Mouse (Mus musculus): ENCODE measurements at regions not wholly inside any gene's neighbourhood (a gene's known extent, or its start where the extent isn't known, plus 50 kb on each side); places are given as distances from the start of the nearest gene placed in this dataset.

DNA sequence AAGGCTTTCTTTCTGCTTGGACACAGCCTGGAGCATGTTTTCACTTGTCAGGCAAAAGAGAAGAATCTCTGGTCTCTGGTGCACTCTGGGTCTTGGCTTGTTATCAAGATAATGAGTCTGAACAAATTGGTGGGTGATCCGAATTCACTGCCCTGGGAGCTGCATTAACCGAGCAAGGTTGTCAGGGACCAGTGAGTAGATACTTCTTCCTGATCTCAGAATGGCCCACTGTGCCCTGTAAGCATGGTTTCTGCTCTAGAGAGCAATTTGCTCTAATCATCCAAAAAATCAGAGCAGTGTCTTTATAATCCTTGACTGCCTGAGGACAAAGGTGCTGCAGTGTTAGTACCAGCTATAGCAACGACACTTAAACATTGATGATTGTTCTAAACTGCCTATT lies 97.2 kb upstream of the 1500015O10Rik start:
- Histone ChIP-seq H3K27ac (no peak overlapping the region), H3K4me2 (no peak overlapping the region), H3K36me3 (no peaks in the 10 kb centered on the region), H3K4me3 (no peak overlapping the region), H3K9me3 (no peaks in the 10 kb centered on the region), H3K4me1 (no peaks in the 10 kb centered on the region), H3K27me3 (no peaks in the 10 kb centered on the region), H3K9ac (no peak overlapping the region)
- WGBS = 66% methylated on average over 3 of the region's 3 CpGs
- no peak for ATAC-seq (ENCODE audit: insufficient number of reproducible peaks, low FRiP score, low TSS enrichment, low read depth)

DNA sequence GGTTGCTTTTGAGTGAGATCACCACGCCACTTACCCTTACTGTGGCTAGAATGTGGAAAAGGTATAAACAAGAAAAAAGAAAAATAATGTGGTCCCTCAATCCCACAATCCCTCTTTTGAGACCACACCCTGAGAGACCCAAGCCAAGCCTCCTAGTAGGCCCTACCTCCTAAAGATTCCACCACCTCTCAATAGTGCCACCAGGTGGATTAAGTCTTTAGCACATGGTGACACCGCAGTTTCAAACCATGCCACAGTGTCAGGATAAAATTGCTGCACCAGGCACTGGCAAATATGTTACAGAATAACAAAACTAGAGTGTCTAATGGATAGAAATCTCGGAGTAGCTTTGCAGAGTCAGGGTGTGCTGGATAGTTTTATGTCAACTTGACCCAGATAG lies 94.7 kb upstream of the 1500015O10Rik start:
- no peak overlapping the region for H3K27ac ChIP-seq
- no peak overlapping the region for H3K4me3 ChIP-seq
- no peaks in the 10 kb centered on the region for H3K36me3 ChIP-seq
- H3K27me3 ChIP-seq = no peaks in the 10 kb centered on the region
- no peaks in the 10 kb centered on the region for H3K9me3 ChIP-seq
- WGBS = 76% methylated on average over 3 of the region's 3 CpGs
- no peaks in the 10 kb centered on the region for H3K4me1 ChIP-seq
- no peak overlapping the region for H3K9ac ChIP-seq
- ATAC-seq (ENCODE audit: insufficient number of reproducible peaks, low FRiP score, low TSS enrichment, low read depth) = no peak
- H3K4me2 ChIP-seq = no peak overlapping the region

DNA sequence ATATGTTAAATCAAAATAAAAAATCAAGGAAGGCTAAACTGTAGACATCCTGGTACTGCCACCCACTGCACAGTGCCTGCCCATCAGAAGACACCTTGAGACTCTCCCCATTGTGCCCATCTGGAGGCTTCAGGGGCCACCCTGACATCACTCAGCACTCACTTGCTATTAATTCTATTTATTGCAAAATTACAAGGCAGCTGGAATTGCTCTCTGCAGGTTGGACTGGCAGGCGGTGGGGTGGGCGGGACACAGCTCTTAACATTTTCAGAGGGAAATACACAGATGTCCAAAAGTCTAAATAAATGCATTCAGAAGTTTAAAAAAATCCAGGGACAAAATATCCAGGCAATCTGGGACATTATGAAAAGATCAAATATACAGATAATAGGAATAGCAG lies 92.4 kb upstream of the 1500015O10Rik start:
- no peaks in the 10 kb centered on the region for H3K9me3 ChIP-seq
- H3K4me3 ChIP-seq = no peak overlapping the region
- H3K27ac ChIP-seq = no peak overlapping the region
- H3K36me3 ChIP-seq = no peaks in the 10 kb centered on the region
- no peak overlapping the region for H3K4me2 ChIP-seq
- no peak for ATAC-seq (ENCODE audit: insufficient number of reproducible peaks, low FRiP score, low TSS enrichment, low read depth)
- no peak overlapping the region for H3K9ac ChIP-seq
- no peaks in the 10 kb centered on the region for H3K27me3 ChIP-seq
- 63% methylated on average over 2 of the region's 2 CpGs for WGBS
- no peaks in the 10 kb centered on the region for H3K4me1 ChIP-seq

DNA sequence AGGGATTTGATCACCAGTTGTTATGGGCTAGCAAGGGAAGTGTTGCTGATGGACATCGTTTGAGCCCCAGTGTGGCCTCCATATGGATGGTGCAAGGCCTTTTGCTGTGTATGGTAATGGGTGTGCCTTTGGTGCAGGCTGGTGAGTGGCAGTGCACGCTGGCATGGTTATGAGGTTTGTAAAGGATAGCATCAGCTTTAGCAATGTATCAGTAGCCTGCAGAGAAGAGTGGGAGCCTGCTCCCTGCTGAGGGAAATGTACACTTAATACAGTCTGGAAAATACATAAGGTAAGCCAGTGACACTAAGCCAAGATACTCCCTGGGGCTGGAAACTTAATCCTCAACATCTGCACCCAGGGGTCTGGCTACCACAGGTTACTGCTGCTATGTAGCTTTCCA lies 58.4 kb upstream of the 1500015O10Rik start:
- Histone ChIP-seq H3K9ac (no peak overlapping the region), H3K4me1 (peaks cover 5% of the 10 kb centered on the region; the same call in 1 of the 2 replicates), H3K27me3 (no peaks in the 10 kb centered on the region), H3K9me3 (no peaks in the 10 kb centered on the region), H3K4me3 (no peak overlapping the region), H3K4me2 (no peak overlapping the region), H3K27ac (no peak overlapping the region), H3K36me3 (no peaks in the 10 kb centered on the region)
- WGBS = 33% methylated on average over 2 of the region's 2 CpGs
- 0 out of 2 replicates have a peak, but pooled peaks have one; percentile 40 for ATAC-seq (ENCODE audit: insufficient number of reproducible peaks, low FRiP score, low TSS enrichment, low read depth)

Data from limb, embryonic 15.5 days (tissue).